Mouse (Mus musculus) erythroblast, embryonic 14.5 days (primary cell): ENCODE data around the gene Lhx1.

Experiments
- GATA1 ChIP-seq: IDR thresholded peaks from 2 replicates; pipeline ENCODE4 v1.6.1; 2012; ENCODE audit warnings: low read length, inconsistent platforms, mixed read lengths
- TAL1 ChIP-seq: IDR thresholded peaks from 3 replicates; pipeline ENCODE4 v1.6.1; 2012; ENCODE audit warnings: low read length, inconsistent platforms, mixed read lengths

DNA sequence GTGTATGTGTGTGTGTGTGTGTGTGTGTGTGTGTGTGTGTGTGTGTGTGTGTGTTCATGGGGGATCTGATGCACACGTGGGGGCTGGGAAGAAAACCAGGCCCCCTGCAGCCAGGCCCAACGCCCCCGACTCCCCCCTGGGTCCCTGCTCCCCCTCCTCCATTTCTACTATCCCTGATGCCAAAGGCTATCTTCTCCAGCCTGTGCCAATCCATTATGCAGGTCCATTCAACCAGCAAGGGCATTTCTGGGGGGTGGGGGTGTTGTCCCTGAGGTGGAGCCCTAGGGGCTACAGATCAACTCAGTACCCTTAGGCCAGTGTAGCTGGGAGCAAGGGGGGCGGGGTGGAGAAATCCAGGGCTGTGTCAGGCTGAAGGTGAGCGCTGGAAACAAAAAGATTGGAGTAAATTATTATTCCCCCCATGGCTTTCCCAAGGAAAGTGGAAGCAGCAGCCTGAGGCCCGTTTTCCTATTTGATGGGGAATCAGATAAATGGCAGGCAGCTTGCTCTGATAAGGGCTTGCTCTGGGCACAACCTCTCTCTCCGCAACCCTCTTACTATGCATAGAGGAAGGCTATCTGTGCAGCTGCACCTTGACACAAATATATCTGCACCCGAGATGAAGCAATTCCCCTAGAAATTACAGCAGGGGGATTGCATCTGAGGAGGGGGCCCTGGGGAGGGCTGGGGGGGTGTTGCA lies 43.9 kb upstream of the Lhx1 start:
- TF ChIP-seq TAL1 (no peak), GATA1 (no peak)
